Mouse (Mus musculus): ENCODE measurements around the gene Olfr667. TPM values are rescaled to one million over a fixed set of nuclear protein-coding genes. Genes with fewer than 3 reads are reported as not detected.

The Olfr667 gene
- not detected in 2 replicates for polyA plus RNA-seq (2012; rRNA removed)

GRCm38 (mm10) chr7:104921382-104921781 is at the start of gene Olfr667:
Gene Olfr667 (minus strand): TSS chr7:104921482.

GRCm38 (mm10) chr7:104962520-104962919 is 41.2 kb upstream of the Olfr667 start, which contains the start of gene Olfr670:
Gene Olfr670 (minus strand): TSS chr7:104962620.

GRCm38 (mm10) chr7:104933940-104934339 is 12.7 kb upstream of the Olfr667 start, which contains the start of gene Olfr669:
Gene Olfr669 (plus strand): TSS chr7:104934240.

GRCm38 (mm10) chr7:104927957-104928356 is 6.7 kb upstream of the Olfr667 start, which contains the start of gene Olfr668:
Gene Olfr668 (minus strand): TSS chr7:104928057.

GRCm38 (mm10) chr7:104895852-104896251 is 25.4 kb downstream of the Olfr667 start, which contains the start of gene Olfr666:
Gene Olfr666 (minus strand): TSS chr7:104895952.

GRCm38 (mm10) chr7:104877731-104878130 is 43.6 kb downstream of the Olfr667 start, which contains the start of gene Olfr665:
Gene Olfr665 (plus strand): TSS chr7:104878031.

Other genes starting within 250 kb of the Olfr667 start
- not detected in 2 replicates for gene Olfr661, start 235.0 kb downstream of the Olfr667 start, polyA plus RNA-seq (2012; rRNA removed)
- gene Usp17le, start 144.0 kb downstream of the Olfr667 start, polyA plus RNA-seq (2012; rRNA removed) = not detected in 2 replicates
- not detected in 2 replicates for gene Usp17lb, start 78.9 kb downstream of the Olfr667 start, polyA plus RNA-seq (2012; rRNA removed)
- not detected in 2 replicates for gene Usp17la, start 64.5 kb downstream of the Olfr667 start, polyA plus RNA-seq (2012; rRNA removed)
- gene Olfr665, start 43.5 kb downstream of the Olfr667 start, polyA plus RNA-seq (2012; rRNA removed) = not detected in 2 replicates
- gene Olfr666, start 25.5 kb downstream of the Olfr667 start, polyA plus RNA-seq (2012; rRNA removed) = not detected in 2 replicates
- not detected in 2 replicates for gene Olfr668, start 6.6 kb upstream of the Olfr667 start, polyA plus RNA-seq (2012; rRNA removed)
- gene Olfr669, start 12.8 kb upstream of the Olfr667 start, polyA plus RNA-seq (2012; rRNA removed) = not detected in 2 replicates
- gene Olfr670, start 41.1 kb upstream of the Olfr667 start, polyA plus RNA-seq (2012; rRNA removed) = not detected in 2 replicates
- gene Olfr671, start 57.6 kb upstream of the Olfr667 start, polyA plus RNA-seq (2012; rRNA removed) = not detected in 2 replicates
- gene Olfr672, start 80.5 kb upstream of the Olfr667 start, polyA plus RNA-seq (2012; rRNA removed) = not detected in 2 replicates
- not detected in 2 replicates for gene Olfr675, start 107.0 kb upstream of the Olfr667 start, polyA plus RNA-seq (2012; rRNA removed)
- not detected in 2 replicates for gene Olfr676, start 111.2 kb upstream of the Olfr667 start, polyA plus RNA-seq (2012; rRNA removed)
- gene Olfr677, start 129.9 kb upstream of the Olfr667 start, polyA plus RNA-seq (2012; rRNA removed) = not detected in 2 replicates
- not detected in 2 replicates for gene Olfr678, start 143.0 kb upstream of the Olfr667 start, polyA plus RNA-seq (2012; rRNA removed)
- not detected in 2 replicates for gene Olfr679, start 159.7 kb upstream of the Olfr667 start, polyA plus RNA-seq (2012; rRNA removed)
- not detected in 2 replicates for gene Olfr680-ps1, start 171.3 kb upstream of the Olfr667 start, polyA plus RNA-seq (2012; rRNA removed)
- not detected in 2 replicates for gene Olfr681, start 195.4 kb upstream of the Olfr667 start, polyA plus RNA-seq (2012; rRNA removed)
- not detected in 2 replicates for gene Olfr683, start 225.5 kb upstream of the Olfr667 start, polyA plus RNA-seq (2012; rRNA removed)
- not detected in 2 replicates for gene Olfr684, start 242.2 kb upstream of the Olfr667 start, polyA plus RNA-seq (2012; rRNA removed)